Mouse (Mus musculus) intestine, postnatal 0 days (tissue): ENCODE measurements around the gene Pml. TPM values are rescaled to one million over a fixed set of nuclear protein-coding genes. Genes with fewer than 3 reads are reported as not detected.

Source experiments
- ATAC-seq: fragments of 200-750 bp; cut with Nextera tagmentation; 2 replicates; pipeline ENCODE4 v1.8.0; 2017; ENCODE audit warnings: mild to moderate bottlenecking, moderate TSS enrichment, moderate library complexity
- H3K27ac ChIP-seq: fragments of 300-500 bp; sonication (generic); 2 replicates; pipeline ENCODE4 v1.5.1; 2014; ENCODE audit warnings: mild to moderate bottlenecking, low read depth, low read length, moderate library complexity
- H3K27me3 ChIP-seq: fragments of 300-500 bp; sonication (generic); replicated peaks from 2 replicates; pipeline ENCODE4 v1.6.1; 2014; ENCODE audit warnings: low read length, mixed read lengths; ENCODE audit not compliant: control insufficient read depth, insufficient read depth
- H3K36me3 ChIP-seq: fragments of 300-500 bp; sonication (generic); 2 replicates; pipeline ENCODE4 v1.6.1; 2014; ENCODE audit warnings: mild to moderate bottlenecking, moderate library complexity; ENCODE audit not compliant: control insufficient read depth, insufficient read depth
- H3K4me1 ChIP-seq: fragments of 300-500 bp; sonication (generic); replicated peaks from 2 replicates; pipeline ENCODE4 v1.6.1; 2014; ENCODE audit warnings: antibody characterized with exemption, low read length, mixed read lengths; ENCODE audit not compliant: control insufficient read depth, insufficient read depth
- H3K4me2 ChIP-seq: fragments of 300-500 bp; sonication (generic); replicated peaks from 2 replicates; pipeline ENCODE4 v1.6.1; 2014; ENCODE audit warnings: low read depth, mild to moderate bottlenecking, moderate library complexity
- H3K4me3 ChIP-seq: fragments of 300-500 bp; sonication (generic); 2 replicates; pipeline ENCODE4 v1.5.1; 2014; ENCODE audit warnings: low read depth, low read length
- H3K9ac ChIP-seq: fragments of 300-500 bp; sonication (generic); 2 replicates; pipeline ENCODE4 v1.6.1; 2014; ENCODE audit warnings: mild to moderate bottlenecking, low read depth, low read length
- H3K9me3 ChIP-seq: fragments of 300-500 bp; sonication (generic); 2 replicates; pipeline ENCODE4 v1.6.1; 2016; ENCODE audit warnings: mixed run types; ENCODE audit not compliant: control insufficient read depth
- CTCF ChIP-seq: sonication (generic); IDR thresholded peaks from 2 replicates; pipeline ENCODE4 v1.5.1; 2016; ENCODE audit warnings: low read depth, mild to moderate bottlenecking, control low read depth, antibody characterized with exemption, moderate library complexity
- WGBS: fragments of 180-500 bp; shearing (Covaris S2); extraction: QIAGEN DNeasy Blood & Tissue Kit; methylation state at CpG from one replicate; pipeline ENCODE4 v1.1.7; 2014; 5-methylcytosine and 5-hydroxymethylcytosine counted together
- polyA plus RNA-seq: library from polyadenylated mRNA; unstranded; fragments of >200 nt; fragmentation: Nextera tagmentation; extraction: Ambion mirVana; gene quantifications from 2 replicates; pipeline ENCODE4 v1.2.1, GENCODE M21; 2015

Gene Pml
- polyA plus RNA-seq, 1 experiment from 2014 or later = 5.3 TPM

DNA sequence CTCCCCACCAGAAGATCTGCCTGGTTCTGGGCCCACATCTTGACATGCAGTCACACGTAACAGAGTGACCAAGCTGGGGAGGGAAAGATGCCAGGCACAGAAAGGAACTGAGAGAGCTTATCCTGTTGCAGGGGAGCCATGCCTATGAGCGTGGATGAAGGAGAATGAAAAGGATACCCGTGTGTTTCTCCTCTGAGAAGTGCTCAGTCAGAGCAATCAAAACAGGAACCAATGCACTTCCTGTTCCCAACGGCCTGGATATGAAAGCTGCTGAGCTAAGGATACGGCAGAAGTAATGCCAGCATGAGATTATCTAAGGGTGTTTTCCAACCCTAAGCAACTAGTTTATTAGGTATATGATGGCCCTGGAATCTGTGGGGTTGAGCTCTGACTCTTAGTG lies 17.2 kb downstream of the Pml start:
- peak; percentile 40 for ATAC-seq
- H3K9ac ChIP-seq = no peak overlapping the region; the same call in 1 of the 2 replicates
- no peak for TF ChIP-seq CTCF
- no peak overlapping the region for H3K4me3 ChIP-seq
- peaks cover 68% of the 10 kb centered on the region for H3K36me3 ChIP-seq
- peak overlapping the region; percentile 79 for H3K27ac ChIP-seq
- H3K27me3 ChIP-seq = no peaks in the 10 kb centered on the region
- H3K4me1 ChIP-seq = 0 out of 2 replicates have a peak, but pooled peaks cover 6% of the 10 kb centered on the region
- peak overlapping the region; percentile 17; the same call in 1 of the 2 replicates for H3K4me2 ChIP-seq
- no peaks in the 10 kb centered on the region for H3K9me3 ChIP-seq
- 45% methylated on average over 5 of the region's 5 CpGs for WGBS

DNA sequence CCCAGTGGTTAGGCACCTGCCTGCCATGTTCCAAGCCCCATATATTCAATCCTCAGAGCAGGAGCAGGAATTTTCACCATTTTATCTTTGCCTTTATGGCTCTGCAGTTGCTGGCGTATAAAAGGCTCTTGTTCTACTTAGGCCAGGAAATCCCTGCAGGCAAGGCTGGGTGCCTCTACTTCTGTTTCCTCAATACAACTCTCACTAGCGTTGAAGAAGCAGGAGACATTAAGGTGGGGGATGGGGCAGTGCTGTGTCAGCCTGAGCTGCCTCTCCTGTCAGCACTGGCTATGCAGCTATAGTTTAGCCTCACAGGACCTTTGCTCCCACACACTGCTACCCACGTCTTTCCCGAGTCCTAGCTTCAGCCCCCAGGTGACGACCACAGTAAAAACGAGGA lies 17.8 kb downstream of the Pml start:
- peaks cover 71% of the 10 kb centered on the region for H3K36me3 ChIP-seq
- no peak for ATAC-seq
- H3K4me3 ChIP-seq = no peak overlapping the region
- H3K4me2 ChIP-seq = no peak overlapping the region
- H3K27ac ChIP-seq = peak overlapping the region; percentile 79
- 62% methylated on average over 6 of the region's 6 CpGs for WGBS
- H3K27me3 ChIP-seq = no peaks in the 10 kb centered on the region
- no peaks in the 10 kb centered on the region for H3K9me3 ChIP-seq
- H3K9ac ChIP-seq = no peak overlapping the region; the same call in 1 of the 2 replicates
- TF ChIP-seq CTCF = no peak
- H3K4me1 ChIP-seq = 0 out of 2 replicates have a peak, but pooled peaks cover 6% of the 10 kb centered on the region

- Histone ChIP-seq H3K4me2 (no peak overlapping the region), H3K4me3 (no peak overlapping the region), H3K9ac (no peak overlapping the region; the same call in 1 of the 2 replicates), H3K27ac (peak overlapping the region; percentile 74), H3K27me3 (no peaks in the 10 kb centered on the region), H3K36me3 (peaks cover 71% of the 10 kb centered on the region), H3K4me1 (0 out of 2 replicates have a peak, but pooled peaks cover 6% of the 10 kb centered on the region), H3K9me3 (no peaks in the 10 kb centered on the region)
- no peak for TF ChIP-seq CTCF
- 60% methylated on average over 9 of the region's 9 CpGs for WGBS
- peak; percentile 68 for ATAC-seq
Observed at GRCm38 (mm10) chr9:58228777-58229466, 20.7 kb downstream of the Pml start.

DNA sequence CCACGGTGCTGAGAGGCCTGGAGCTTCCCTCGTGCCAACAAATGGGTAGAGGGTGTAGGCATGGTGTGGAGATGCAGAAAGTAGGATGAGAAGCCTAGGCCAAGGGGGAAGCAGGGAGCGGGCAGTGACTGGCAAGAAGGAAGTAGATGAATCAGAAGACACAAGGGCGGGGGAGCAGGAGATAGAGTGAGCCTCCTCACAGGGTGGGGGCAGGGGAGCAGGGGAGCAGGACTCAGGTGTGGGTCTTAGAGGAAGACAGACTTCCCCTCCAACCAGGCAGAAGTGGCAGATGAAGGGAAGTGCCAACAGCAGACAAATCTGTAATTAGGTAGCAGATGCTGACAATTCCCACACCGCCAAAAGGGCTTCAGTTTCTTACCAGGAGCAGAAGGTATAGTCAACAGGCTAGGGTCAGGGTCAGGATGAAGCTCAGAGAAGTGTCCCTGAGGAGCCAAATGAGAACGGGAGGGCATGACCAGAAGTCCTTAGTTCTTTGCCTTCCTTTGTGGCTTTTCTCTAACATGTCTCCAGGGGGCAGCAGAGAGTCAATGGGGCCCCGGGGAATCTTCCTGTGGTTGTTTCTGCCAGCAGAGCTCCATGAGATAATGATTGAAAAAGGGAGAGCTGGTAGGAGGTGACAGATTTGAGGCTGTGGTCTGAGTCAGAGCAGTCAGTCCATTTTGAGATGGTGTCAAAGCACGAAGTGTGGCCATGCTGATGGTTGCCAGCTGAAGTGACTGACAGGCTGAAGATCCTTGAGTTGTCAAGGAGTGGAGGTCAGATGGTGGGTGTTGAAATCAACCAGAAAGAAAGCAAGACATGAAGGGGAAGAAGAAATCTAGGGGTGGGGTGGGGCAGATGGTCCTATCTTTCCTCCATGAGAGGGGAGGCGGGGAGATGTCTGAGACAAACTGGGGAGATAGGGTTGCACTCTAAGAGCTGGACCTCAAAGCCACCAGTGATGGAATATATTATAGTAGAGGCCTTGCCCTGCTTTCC lies 23.4 kb downstream of the Pml start:
- Histone ChIP-seq H3K4me3 (no peak overlapping the region), H3K4me2 (no peak overlapping the region), H3K27me3 (no peaks in the 10 kb centered on the region), H3K36me3 (peaks cover 73% of the 10 kb centered on the region), H3K27ac (no peak overlapping the region), H3K4me1 (no peaks in the 10 kb centered on the region), H3K9ac (no peak overlapping the region), H3K9me3 (no peaks in the 10 kb centered on the region)
- WGBS = 62% methylated on average over 9 of the region's 9 CpGs
- TF ChIP-seq CTCF = peak; percentile 94
- ATAC-seq = no peak

DNA sequence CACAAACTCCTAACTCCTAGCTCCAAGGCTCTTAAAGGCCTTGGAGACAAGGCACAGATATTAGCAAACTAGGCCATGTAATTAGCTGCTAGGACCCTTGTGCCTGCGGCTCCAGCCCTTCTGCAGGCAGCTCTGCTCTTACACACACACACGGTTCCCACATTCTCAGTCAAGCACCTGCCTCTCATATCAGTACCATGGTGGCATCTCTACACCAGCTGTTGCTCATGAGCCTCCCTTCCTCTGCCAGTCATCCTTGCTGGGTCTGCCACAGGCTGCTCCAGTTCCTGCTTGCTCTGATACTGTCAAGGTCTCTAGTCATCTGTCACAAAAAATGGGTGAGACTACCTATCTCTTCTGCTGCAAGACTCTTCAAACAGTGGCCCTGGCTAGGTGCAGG lies 25.2 kb downstream of the Pml start:
- WGBS = 89% methylated on average over 2 of the region's 2 CpGs
- Histone ChIP-seq H3K27me3 (no peaks in the 10 kb centered on the region), H3K9ac (no peak overlapping the region), H3K36me3 (peaks cover 66% of the 10 kb centered on the region), H3K4me1 (no peaks in the 10 kb centered on the region), H3K9me3 (no peaks in the 10 kb centered on the region), H3K27ac (no peak overlapping the region), H3K4me3 (no peak overlapping the region), H3K4me2 (no peak overlapping the region)
- ATAC-seq = no peak
- no peak for TF ChIP-seq CTCF
